Mouse (Mus musculus) heart, postnatal 0 days (tissue): Measurements from ENCODE around the gene Cyth3. TPM values are rescaled to one million over a fixed set of nuclear protein-coding genes. Genes with fewer than 3 reads are reported as not detected.

Source experiments
- ATAC-seq: fragments of 200-750 bp; cut with Nextera tagmentation; 2 replicates; pipeline ENCODE4 v1.8.0; 2017; ENCODE audit warnings: low read depth, moderate number of reproducible peaks, moderate library complexity; ENCODE audit not compliant: insufficient read depth
- DNase-seq: peaks from one replicate; pipeline ENCODE4 v3.0.0-alpha.2; 2016; ENCODE audit warnings: low spot score
- H3K27ac ChIP-seq: fragments of 300-500 bp; sonication (generic); 2 replicates; pipeline ENCODE4 v1.5.1; 2014; ENCODE audit warnings: low read depth, mild to moderate bottlenecking
- H3K27me3 ChIP-seq: fragments of 300-500 bp; sonication (generic); 2 replicates; pipeline ENCODE4 v1.6.1; 2014; ENCODE audit warnings: low read length, mixed read lengths; ENCODE audit not compliant: control insufficient read depth, insufficient read depth
- H3K36me3 ChIP-seq: fragments of 300-500 bp; sonication (generic); replicated peaks from 2 replicates; pipeline ENCODE4 v1.6.1; 2014; ENCODE audit warnings: low read length, mixed read lengths; ENCODE audit not compliant: control insufficient read depth, insufficient read depth
- H3K4me1 ChIP-seq: fragments of 300-500 bp; sonication (generic); 2 replicates; pipeline ENCODE4 v1.6.1; 2014; ENCODE audit warnings: antibody characterized with exemption; ENCODE audit not compliant: control insufficient read depth, insufficient read depth
- H3K4me2 ChIP-seq: fragments of 300-500 bp; sonication (generic); 2 replicates; pipeline ENCODE4 v1.6.1; 2014; ENCODE audit warnings: low read depth, mild to moderate bottlenecking, low read length, moderate library complexity
- H3K4me3 ChIP-seq: fragments of 300-500 bp; sonication (generic); 2 replicates; pipeline ENCODE4 v1.5.1; 2014; ENCODE audit warnings: low read depth, low read length
- H3K9ac ChIP-seq: fragments of 300-500 bp; sonication (generic); replicated peaks from 2 replicates; pipeline ENCODE4 v1.6.1; 2014; ENCODE audit warnings: low read depth, low read length, mixed read lengths
- H3K9me3 ChIP-seq: fragments of 300-500 bp; sonication (generic); replicated peaks from 2 replicates; pipeline ENCODE4 v1.6.1; 2016; ENCODE audit warnings: low read length; ENCODE audit not compliant: control insufficient read depth
- CTCF ChIP-seq: IDR thresholded peaks from 2 replicates; pipeline ENCODE4 v1.5.1; 2016; ENCODE audit warnings: antibody characterized with exemption, control low read depth, low read depth
- EP300 ChIP-seq: IDR thresholded peaks from 2 replicates; pipeline ENCODE4 v1.6.1; 2016; ENCODE audit warnings: antibody characterized with exemption, low read depth
- WGBS: fragments of 180-500 bp; shearing (Covaris S2); extraction: QIAGEN DNeasy Blood & Tissue Kit; methylation state at CpG from one replicate; pipeline ENCODE4 v1.1.7; 2014; 5-methylcytosine and 5-hydroxymethylcytosine counted together
- polyA plus RNA-seq: library from polyadenylated mRNA; unstranded; fragments of >200 nt; fragmentation: Nextera tagmentation; extraction: Ambion mirVana; gene quantifications from 2 replicates; pipeline ENCODE4 v1.2.1, GENCODE M21; 2015
- total RNA-seq: library from RNA; depleted of rRNA; stranded (reverse); fragments of >200 nt; gene quantifications from 2 replicates; pipeline ENCODE4 v1.2.3, GENCODE M21; 2014; ENCODE audit warnings: low replicate concordance

Cyth3 gene
- total and polyA plus RNA-seq, 2 experiments from 2014 or later, result 45.2 to 84.1 TPM

DNA sequence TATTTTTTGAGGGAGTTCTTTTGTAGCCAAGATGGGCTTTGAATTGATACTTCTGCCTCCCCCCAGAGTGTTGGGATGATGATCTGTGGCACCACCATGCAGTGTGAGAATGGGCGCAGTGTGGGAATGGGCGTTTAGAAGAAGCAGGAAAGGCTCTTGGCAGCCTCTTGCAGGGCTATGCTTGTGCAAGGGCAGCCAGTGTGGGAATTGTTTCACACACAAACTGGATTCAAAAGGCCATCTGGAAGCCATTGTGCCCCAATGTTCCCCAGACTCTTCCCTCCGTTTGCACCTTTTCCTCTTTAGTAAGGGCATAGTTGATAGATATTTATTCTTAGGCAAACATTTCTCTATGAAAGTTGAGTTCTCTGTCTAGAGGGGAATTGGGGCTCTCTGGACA, 19.3 kb downstream of the Cyth3 start:
- Histone ChIP-seq H3K4me3 (no peak overlapping the region), H3K4me1 (peaks cover 44% of the 10 kb centered on the region), H3K36me3 (0 out of 2 replicates have a peak, but pooled peaks cover 3% of the 10 kb centered on the region), H3K27ac (no peak overlapping the region), H3K4me2 (no peak overlapping the region), H3K9ac (no peak overlapping the region), H3K27me3 (no peaks in the 10 kb centered on the region), H3K9me3 (no peaks in the 10 kb centered on the region)
- 63% methylated on average over 3 of the region's 3 CpGs for WGBS
- TF ChIP-seq CTCF, result no peak
- TF ChIP-seq EP300, result no peak
- ATAC-seq (no peak), DNase-seq (no peak)

GRCm38 (mm10) chr5:143642262-143642831, 20.1 kb downstream of the Cyth3 start:
- no peak overlapping the region for H3K4me3 ChIP-seq
- H3K36me3 ChIP-seq, result 0 out of 2 replicates have a peak, but pooled peaks cover 3% of the 10 kb centered on the region
- peak overlapping the region; percentile 18; the same call in 1 of the 2 replicates for H3K4me2 ChIP-seq
- H3K9ac ChIP-seq, result no peak overlapping the region
- DNase-seq (peak; percentile 41), ATAC-seq (0 out of 2 replicates have a peak, but pooled peaks have one; percentile 24)
- TF ChIP-seq EP300 (no peak), CTCF (no peak)
- WGBS, result 21% methylated on average over 4 of the region's 4 CpGs
- H3K27ac ChIP-seq, result peak overlapping the region; percentile 70
- H3K9me3 ChIP-seq, result no peaks in the 10 kb centered on the region
- H3K4me1 ChIP-seq, result peaks cover 37% of the 10 kb centered on the region
- no peaks in the 10 kb centered on the region for H3K27me3 ChIP-seq

DNA sequence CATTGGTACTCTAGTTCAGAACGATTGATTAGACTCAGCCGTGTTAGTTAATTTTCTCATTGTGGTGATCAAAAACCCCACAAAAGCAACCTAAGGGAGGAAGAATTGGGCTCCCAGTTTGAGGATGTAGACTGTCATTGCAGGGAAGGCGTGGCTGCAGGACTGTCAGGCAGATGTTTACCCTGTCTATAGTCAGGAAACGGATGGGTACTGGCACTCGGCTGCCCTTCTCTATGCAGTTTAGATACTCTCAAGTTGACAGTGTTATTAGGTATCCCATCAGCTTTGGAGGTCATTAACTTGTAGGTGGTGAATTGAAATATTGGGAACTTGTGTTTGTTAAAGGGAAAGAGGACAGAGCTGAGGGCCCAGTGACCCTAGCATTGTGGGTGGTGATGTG, 23.7 kb downstream of the Cyth3 start:
- no peaks in the 10 kb centered on the region for H3K27me3 ChIP-seq
- H3K27ac ChIP-seq, result no peak overlapping the region
- H3K9me3 ChIP-seq, result no peaks in the 10 kb centered on the region
- ATAC-seq (no peak), DNase-seq (no peak)
- 0 out of 2 replicates have a peak, but pooled peaks cover 16% of the 10 kb centered on the region for H3K36me3 ChIP-seq
- no peak overlapping the region for H3K4me3 ChIP-seq
- H3K4me2 ChIP-seq, result no peak overlapping the region
- 76% methylated on average over 5 of the region's 5 CpGs for WGBS
- no peak overlapping the region for H3K9ac ChIP-seq
- H3K4me1 ChIP-seq, result peaks cover 10% of the 10 kb centered on the region
- TF ChIP-seq EP300 (no peak), CTCF (no peak)

DNA sequence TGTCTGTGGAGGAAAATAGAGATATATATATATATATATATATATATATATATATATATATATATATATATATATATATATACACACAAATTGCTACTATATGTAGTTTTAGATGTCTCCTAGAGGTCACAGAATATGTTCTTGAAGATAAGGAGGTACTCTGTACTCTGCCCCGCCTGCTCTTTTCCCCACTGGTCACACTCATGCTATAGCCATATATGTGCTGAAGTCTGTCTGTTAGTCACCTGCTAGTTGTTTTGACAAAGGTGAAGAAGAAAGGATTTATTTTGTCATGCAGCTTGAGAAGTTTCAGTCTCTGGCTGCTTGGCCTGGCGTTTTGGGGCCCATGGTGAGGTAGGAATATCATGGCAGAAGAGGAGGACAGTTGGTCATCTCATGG, 25.2 kb downstream of the Cyth3 start:
- Histone ChIP-seq H3K4me3 (no peak overlapping the region), H3K4me1 (peaks cover 14% of the 10 kb centered on the region), H3K9me3 (no peaks in the 10 kb centered on the region), H3K9ac (no peak overlapping the region), H3K4me2 (no peak overlapping the region), H3K27me3 (no peaks in the 10 kb centered on the region), H3K36me3 (0 out of 2 replicates have a peak, but pooled peaks cover 16% of the 10 kb centered on the region), H3K27ac (no peak overlapping the region)
- 85% methylated on average over 2 of the region's 2 CpGs for WGBS
- DNase-seq, result no peak
- no peak for ATAC-seq
- no peak for TF ChIP-seq EP300
- TF ChIP-seq CTCF, result no peak

GRCm38 (mm10) chr5:143648058-143648457, 25.8 kb downstream of the Cyth3 start:
- DNase-seq (no peak), ATAC-seq (no peak)
- H3K4me3 ChIP-seq, result no peak overlapping the region
- H3K9ac ChIP-seq, result no peak overlapping the region
- H3K4me1 ChIP-seq, result peaks cover 12% of the 10 kb centered on the region
- 0 out of 2 replicates have a peak overlapping the region, but pooled peaks have one; percentile 2 for H3K27ac ChIP-seq
- no peaks in the 10 kb centered on the region for H3K9me3 ChIP-seq
- no peak overlapping the region for H3K4me2 ChIP-seq
- WGBS, result 57% methylated on average over 2 of the region's 2 CpGs
- H3K27me3 ChIP-seq, result no peaks in the 10 kb centered on the region
- 0 out of 2 replicates have a peak, but pooled peaks cover 16% of the 10 kb centered on the region for H3K36me3 ChIP-seq
- TF ChIP-seq EP300, result no peak

GRCm38 (mm10) chr5:143649168-143649567, 26.9 kb downstream of the Cyth3 start:
- DNase-seq, result no peak
- Histone ChIP-seq H3K4me2 (no peak overlapping the region), H3K27ac (no peak overlapping the region), H3K27me3 (no peaks in the 10 kb centered on the region), H3K4me3 (no peak overlapping the region), H3K9me3 (no peaks in the 10 kb centered on the region), H3K9ac (no peak overlapping the region), H3K36me3 (0 out of 2 replicates have a peak, but pooled peaks cover 15% of the 10 kb centered on the region), H3K4me1 (peaks cover 15% of the 10 kb centered on the region)
- WGBS, result 81% methylated on average over 6 of the region's 6 CpGs
- TF ChIP-seq CTCF (no peak), EP300 (no peak)
- ATAC-seq, result no peak
